Mouse (Mus musculus) layer of hippocampus, adult 9-11 months (tissue): ENCODE measurements around the gene Dhrs7b.
"Not testable (repeated sequence)": the region's sequence is repeated elsewhere in the genome, so short reads cannot be mapped to it uniquely, and the experiment has no call there.

Experiments
- DNase-seq: peaks from one replicate; pipeline ENCODE4 v3.0.0; 2022

Dhrs7b gene

DNA sequence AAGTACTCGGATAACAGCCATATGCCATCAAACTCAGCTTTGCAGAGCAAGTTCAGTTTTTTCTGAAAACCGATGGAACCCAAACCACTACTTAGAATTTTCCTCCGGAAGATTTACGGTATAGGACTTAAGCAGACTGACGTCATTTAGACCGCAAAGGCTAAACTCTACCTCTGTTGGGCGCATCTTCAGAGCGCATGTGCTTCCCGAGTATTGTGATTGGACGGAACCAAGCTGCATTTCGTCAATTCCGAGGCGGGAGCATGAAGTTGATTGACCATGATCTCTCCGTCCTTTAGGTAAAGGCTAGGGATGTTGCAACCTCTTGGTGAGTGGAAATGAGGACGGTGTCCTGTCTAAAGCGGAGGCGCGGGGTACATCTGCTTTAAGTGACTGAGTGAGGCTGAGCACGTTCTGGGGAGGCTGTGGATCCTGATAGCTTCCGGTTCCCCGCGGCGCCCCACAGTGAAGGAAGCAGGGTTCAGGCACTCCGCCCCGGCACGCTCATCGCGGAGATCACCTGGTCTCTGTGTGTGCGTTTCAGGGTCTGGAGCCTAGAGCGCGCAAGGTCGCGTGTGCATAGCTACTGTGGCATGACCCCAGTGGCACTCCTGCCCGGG, at the start of gene Dhrs7b:
Dhrs7b (plus strand) TSS at position 199 of the 620 bp plus-strand sequence.
- peak; percentile 92 for DNase-seq

DNA sequence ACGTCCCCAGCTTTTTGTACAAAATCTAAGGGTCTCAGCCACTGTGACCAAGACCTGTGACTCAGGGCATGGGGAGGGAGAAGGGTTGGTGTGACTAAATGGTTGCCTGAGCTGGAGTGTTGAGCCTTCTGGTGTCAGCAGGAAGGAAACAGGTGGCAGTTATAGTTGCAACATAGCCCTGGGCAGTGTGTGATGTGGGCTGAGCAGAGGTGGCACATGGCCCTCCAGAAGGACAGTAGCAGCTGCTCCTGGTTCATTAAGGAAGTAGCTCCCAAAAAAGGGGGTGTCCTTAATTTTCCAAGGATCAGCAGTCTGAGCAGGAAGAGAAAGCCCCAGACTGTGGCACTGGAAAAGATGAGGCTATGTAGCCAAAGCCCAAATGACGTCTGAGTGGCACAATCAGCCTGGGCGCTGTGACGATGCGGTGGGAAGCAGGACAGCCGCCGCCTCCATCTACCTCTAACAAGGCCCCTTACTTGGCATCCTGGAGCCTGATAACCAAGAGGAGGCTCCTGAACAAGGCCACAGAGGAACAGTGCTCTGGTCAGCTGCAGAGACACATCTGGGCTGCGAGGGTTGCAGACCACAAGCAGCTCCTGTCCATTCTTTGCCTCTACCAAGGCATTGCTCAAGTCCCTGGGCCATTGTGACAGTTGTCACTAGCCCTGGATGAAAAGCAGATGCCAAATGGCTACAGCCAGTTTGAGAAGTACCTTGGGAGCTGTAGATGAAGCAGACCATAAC, 46.1 kb upstream of the Dhrs7b start:
- DNase-seq = no peak

DNA sequence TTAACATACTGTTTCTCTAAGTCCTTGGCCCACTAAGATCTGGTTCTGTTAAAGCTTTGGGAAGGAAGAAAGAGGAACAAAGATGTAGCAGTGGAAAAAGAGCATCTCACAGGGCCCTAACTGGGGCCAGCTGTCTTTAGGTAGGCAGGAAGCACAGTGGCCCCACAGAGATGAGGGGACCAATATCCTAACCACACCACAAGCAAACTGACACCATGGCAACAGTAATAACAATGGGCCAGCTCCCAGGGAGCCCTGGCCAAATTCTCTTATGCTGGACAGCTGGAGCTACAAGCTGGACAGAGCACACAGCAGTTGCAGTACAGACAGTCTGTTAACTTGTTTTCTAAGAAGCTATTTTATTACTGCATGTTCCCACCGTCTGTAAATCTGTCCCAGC, 42.8 kb upstream of the Dhrs7b start:
- peak; percentile 41 for DNase-seq

DNA sequence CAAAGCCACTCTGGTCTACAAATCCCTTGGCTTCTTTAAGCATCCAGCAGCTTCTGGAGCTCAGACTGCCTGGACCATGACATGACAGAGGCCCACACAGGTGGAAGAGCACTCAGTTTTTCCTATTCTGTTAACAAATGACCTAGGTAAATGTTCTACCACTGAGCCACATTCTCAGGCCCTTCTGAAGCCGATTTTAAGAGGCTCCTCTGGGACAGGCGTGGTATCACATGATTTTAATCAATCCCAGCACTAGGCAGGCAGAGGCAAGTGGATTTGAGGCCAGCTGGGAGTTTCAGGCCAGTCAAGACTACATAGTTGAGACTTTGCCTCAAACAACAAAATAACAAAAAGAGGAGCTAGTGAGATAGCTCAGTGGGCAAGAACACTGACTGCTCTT, 40.0 kb upstream of the Dhrs7b start:
- no peak for DNase-seq

DNA sequence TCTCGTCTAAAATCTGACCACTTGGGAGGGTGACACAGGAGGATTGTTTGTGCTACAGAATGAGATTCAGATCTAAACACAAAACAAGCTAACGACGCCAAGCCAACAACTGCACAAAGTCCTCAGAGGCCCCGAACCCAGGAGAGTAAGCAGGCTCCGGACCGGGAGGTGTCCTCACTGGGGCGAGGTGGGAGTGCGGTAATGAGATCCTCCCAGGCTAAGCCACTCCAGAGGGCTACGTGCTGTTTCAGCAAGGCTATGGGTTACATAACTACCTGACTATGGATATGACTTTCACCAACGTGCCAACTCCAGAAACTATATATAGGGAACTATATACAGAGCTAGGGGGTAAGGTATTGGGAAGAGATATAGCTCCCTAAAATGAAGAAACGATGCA, 34.1 kb upstream of the Dhrs7b start:
- no peak for DNase-seq

DNA sequence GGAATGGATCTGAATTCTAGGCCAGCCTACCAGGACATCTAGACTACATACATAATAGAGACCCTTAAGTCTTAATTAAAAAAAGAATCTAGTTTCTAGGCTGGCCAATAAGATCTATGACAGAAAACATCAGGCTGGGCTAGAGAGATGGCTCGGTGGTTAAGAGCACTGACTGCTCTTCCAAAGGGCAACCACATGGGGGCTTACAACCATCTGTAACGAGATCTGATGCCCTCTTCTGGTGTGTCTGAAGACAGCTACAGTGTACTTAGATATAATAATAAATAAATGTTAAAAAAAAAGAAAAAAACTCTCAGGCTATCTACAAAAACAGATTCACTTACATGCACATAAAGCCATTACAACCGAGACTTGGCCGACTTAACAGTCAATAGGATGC, 30.5 kb upstream of the Dhrs7b start:
- no peak for DNase-seq

DNA sequence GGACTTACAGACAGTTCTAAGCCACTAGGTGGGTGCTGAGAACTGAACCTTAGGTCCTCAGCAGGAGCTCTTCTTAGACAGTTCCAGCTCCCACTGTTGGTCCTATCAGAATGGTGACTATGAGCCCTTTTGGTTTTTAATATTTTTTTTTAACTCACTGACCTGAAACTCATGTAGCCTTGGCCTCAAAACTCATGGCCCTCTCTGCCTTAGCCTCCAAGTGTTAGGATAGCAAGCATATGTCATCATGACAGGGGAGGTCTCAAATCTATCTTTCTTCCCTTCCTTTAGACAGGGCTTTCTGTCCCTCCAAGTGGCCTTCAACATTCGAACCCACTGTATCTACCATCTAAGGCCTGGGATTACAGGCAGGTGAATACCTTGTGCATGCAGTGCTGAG, 29.5 kb upstream of the Dhrs7b start:
- DNase-seq = no peak

DNA sequence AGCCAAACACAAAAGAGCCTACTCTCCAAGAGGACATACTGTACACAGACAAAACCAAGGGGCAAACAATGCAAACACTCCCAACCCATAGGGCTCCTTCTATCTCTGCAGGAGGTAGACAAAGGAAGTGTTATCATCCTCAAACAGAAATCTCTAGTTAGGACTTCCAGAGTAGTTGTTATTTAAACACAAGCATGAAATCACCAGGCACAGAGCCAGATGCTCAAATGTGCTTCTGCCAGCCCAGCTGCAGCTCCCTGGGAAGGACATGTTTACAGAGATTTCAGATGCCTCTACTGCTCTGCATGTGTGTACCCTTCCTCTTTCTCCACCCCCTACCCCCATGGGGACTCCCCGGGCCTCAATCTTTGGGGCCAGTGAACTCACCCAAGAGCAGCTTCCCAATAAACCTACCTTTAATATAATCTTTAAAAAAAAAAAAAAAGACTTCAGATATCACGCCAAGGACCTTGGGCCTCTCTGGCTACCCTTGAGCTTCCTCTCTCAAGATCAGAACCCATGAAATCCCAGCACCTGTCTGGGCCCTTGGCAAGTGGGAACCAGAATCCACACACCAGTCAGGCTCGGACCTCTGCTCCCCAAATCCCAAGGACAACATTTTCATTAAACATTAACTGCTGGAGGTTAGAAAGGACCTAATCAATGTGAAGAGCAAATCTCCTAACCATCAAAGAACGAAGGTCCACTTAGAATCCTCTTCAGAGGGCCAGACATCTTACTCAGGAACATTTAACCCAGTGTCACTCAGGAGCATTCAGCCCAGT, 22.0 kb upstream of the Dhrs7b start:
- DNase-seq = peak; percentile 71

DNA sequence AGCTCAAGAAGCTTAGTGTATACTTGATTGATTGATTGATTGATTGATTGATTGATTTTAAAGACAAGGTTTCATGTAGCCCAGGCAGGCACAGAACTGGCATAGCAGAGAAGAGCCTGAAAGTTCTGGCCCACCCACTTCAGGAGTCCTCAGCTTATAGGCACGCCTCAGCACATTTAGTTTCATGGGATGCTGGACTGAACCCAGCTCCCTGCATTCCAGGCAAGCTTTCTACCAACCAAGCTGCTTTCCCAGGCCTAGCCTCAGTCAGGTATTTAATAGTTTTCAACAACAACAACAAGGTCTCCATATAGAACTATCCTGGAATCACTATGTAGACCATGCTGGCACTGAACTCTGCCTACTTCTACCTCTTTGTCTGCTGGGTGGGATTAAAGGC, 20.9 kb upstream of the Dhrs7b start:
- DNase-seq = no peak

DNA sequence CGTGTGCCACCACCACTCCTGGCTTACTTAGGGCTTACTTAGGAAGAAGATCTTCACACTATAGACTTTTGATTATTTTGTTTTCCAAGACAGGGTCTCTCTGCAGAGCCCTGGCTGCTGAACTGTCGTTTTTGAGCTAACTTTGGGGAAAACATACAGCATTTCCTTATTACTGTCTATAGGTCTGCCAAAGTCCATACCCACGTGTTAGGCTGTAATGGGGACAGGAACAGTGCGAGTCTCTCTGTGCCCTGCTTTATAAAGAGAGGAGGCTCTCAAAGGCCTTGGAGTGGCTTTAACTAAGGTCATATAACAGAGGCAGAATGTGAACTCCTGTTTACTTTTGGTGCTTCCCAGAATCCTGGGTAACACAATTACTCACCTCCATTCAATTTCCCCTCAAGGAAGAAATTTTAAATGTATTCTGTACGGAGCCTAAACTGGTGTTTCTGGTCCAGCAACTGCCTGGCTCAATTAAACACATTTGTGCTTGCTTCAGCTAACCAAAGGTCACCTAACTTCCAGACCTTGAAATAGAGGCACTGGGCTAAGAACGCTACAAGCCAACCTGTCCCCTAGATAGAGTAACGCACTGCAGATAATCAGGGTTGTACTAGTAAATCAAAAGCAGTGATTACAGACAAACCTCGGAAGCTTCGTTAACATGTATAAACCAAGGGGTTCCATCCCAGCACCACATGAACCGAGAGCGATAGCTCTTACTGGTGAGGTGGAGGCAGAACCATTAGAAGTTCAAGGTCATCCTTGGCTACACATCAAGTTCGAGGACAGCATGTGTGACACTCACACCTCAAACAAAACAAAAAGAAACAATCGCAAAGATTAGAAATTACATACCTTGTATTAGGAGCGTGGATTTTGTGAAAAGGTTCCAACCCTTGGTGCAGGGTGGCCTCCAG, 20.1 kb upstream of the Dhrs7b start:
- DNase-seq = no peak

DNA sequence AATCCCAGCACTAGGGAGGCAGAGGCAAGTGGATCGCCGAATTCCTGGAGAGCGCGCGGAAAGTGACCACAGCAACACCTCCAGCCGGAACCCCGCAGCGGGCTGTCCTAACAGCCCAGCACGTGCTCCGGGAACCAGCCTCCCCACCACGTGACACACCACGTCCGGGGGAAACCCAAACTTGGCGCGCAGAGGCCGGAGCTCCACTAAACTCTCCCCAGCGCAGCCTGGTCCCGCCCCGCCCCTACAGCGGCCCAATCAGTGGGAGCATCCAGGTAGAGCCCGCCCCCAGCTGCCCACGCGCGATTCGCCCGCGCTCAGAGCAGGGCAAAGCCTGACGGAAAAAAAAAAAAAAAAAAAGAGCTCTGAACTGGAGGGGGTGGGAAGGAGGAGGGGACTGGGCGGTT, 19.4 kb upstream of the Dhrs7b start:
- peak; percentile 95 for DNase-seq

DNA sequence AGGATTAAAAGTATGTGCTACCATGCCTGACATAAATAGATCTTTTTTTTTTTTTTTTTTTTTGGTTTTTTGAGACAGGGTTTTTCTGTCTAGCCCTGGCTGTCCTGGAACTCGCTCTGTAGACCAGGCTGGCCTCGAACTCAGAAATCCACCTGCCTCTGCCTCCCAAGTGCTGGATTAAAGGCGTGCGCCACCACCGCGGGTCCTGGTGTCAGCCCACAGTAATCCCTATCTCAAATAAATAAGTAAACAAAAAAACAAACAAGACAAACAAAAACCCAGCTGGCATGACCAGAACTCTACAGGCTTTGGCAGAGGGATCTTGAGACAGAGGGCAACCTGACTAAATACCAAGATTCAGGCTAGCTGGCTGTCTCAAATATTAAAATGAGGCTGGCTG, 18.8 kb upstream of the Dhrs7b start, which contains the start of gene Shmt1:
Shmt1 (minus strand) TSS at position 101 of the 400 bp plus-strand sequence.
- not testable (repeated sequence) for DNase-seq

DNA sequence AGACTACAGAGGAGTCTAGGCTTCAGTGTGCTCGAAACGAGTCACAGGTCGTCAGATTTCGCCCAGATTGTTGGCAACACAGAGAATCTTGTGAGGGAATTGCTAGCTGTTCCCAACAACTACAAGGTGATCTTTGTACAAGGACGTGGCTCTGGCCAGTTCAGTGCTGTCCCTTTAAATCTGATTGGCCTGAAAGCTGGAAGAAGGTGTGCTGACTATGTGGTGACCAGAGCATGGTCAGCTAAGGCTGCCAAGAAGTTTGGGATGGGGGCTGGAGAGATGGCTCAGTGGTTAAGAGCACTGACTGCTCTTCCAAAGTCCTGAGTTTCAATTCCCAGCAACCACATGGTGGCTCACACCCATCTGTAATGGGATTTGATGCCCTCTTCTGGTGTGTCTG, 14.0 kb upstream of the Dhrs7b start:
- DNase-seq = no peak

DNA sequence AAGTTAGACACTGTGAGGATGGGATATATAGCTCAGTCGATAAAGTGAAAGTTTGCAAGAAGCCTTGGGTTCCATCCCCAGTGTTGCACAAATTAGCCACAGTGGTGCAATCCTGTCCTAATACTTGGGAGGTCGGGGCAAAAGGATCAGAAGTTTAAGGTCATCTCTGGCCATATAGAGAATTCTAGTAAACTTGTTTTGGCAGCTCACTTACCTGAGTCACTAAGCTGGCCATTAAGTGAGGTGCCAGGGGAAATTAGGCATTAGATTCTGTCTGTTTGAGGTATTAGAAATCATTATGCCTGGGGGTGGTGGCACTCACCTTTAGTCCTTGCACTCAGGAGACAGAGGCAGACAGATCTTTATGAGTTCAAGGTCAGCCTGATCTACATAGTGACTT, 6.7 kb upstream of the Dhrs7b start:
- no peak for DNase-seq

DNA sequence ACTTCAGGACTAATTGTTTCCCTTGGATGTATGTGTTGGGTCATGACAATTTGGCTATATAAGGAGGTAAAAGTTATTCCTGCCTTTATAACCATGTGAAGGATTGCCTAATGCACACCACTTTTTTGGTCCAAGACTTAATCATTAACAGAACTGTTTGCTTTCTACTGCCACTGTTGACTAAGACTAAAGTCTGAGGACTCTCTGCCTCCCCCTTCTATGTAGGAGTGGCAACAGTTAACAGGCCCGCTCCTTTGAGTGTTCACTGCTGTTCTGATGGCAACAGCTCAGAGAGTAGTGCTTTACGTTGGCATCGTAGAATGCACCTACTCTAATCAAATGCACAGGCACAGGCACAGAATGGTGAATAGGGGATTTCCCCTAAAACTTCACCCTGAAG, 5.2 kb upstream of the Dhrs7b start:
- no peak for DNase-seq

DNA sequence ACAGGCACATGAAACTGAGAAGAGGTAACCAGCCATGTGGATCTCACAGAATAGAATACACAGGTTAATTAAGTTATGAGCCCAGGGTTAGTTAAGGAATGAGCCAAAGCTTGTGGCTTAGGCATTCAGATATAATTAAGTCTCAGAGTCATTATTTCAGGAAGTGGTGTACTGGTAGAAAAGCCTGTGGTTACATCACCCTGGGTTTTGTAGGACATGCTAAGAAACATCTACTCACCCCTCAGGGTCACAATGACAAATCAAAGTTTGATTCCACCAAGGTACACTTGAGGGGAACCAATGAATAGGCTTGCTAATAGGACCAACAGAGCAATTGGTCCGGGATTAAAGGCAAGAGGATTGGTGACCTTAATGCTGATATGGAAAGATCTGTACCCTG, 3.7 kb upstream of the Dhrs7b start:
- no peak for DNase-seq

DNA sequence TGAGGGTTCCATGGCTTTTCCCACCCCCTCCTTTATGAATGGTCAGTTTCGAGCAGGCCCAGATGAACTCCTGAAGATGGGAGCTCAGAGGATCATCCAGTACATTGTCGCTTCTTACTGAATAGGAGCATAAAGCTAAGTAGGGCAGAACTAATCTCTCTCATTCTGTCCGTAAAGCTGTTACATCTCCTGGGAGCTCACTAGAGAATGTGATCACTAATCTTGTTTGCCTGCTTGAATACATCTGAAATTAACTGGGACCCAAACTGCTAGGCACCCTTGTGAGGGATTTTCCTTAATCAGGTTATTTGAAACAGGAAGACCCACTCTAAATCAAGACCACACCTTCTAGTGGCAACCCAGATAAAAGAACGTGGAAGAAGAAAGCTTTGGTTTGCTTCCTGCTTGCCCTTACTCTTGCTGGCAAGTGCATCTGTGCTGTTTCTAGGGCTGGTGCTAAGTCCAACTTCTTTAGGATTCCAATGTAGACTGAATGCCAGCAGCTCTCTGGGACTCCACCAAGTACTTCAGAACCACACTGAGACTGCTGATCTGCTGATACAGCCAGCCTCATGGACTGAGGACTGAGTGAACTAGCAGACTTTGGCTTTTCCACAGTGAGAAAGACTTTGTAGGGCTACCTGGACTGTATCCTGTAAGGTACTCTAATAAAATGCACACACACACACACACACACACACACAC, 3.0 kb upstream of the Dhrs7b start:
- DNase-seq = no peak

DNA sequence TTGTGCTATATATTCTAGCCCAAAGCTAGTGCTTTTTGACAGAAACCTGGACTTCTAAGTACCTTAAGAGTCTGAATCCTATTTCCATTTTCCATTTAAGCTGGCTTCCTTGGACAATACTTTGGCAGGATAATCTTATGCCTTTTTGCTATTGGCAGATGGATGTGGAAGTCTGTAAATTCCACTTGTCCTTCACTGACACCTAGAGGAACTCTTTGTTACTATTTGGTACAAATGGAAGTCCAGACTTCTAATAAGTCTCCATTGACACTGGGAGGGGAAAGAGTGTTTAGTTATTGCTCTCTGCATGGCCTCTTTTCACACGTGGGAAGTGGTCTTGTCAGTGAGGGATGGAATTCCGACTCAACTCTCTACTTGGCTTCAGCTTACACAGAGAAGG, 1.5 kb upstream of the Dhrs7b start:
- DNase-seq = no peak

DNA sequence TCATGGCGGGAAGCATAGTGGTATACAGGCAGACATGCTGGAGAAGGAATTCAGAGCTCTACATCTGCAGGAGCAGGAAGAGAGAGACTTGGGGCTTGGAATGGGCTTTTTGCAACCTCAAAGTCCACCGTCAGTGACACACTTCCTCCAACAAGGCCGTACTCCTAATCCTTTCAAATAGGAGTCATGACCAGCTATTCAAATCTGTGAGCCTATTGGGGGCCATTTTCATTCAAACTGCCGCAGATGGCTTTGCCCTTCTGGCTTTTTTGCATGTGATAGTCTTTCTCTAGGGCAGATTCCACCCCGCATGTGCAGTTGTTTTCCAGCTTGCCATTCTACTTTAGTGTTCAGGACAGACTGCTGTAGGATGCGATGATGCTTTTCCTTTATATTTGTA, 6.5 kb downstream of the Dhrs7b start:
- DNase-seq = no peak

DNA sequence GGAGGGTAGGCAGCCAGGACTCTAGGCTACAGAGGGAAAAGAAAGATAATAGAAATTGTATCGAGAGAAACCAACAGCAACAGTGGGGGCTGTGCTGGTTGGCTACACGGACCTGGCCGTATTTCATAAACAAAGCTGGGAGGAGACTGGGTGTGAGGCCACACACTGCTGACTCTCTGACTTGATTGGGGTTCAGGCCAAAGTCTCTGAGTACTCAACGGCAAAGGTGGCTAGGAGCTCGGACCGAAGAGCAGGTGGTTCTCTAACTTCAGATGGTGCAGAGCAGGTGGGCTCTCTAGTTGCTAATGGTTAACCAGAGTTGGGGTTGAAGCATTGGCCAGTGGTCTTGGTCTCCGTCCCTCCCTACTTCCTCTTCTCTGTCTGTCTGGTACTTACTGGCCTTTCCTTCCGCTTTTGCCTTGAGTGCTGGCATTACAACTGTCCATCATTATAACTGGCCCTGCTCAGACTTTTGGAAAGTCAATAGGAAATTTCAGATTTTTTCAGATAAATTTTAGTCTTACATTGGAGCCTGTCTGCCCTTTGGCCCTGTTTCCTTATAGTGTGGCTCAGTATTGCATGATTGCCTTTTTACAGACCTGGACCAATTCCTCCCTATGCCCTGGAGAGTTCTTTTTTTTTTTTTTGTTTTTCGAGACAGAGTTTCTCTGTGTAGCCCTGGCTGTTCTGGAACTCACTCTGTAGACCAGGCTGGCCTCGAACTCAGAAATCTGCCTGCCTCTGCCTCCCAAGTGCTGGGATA, 7.4 kb downstream of the Dhrs7b start:
- no peak for DNase-seq

DNA sequence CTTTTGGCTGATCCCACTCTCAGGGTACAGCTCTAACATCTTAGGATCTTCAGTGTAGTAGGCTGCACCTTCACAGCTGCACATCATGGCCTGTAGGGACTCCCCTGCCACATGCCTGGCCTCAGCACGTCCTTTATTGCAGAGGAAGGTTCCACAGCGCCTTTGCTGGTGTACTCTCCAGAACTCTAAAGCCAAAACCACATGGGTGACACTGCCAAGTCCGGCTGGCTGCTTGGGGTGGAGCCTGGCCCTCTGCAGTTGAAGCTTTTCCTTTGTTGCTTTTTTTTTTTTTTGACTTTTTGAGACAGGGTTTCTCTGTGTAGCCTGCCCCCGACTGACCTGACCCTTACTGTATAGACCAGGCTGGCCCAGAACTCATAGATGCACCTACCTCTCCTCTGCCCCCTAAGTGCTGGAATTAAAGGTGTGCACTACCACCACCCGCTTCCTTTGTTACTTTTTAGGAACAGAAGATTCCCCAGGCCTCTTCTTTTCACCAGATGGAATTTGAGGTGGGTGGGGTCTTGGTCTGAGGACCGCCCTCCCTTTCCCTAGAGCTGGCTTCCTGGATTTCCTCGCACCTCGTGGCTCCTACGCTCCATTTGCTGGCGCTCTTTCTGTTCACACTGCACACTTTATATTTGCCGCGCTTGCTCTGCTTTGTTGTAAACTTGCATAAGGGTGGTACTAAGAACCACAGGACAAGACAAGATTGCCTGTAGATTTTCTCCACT, 11.2 kb downstream of the Dhrs7b start:
- DNase-seq = no peak
